Comparison of ENCODE assay signal across 9 mouse cellular contexts in genomic region chr6:98113708-98114107, GRCm38 (mm10).
DNase-seq lines count a peak whose midpoint lies in the region; ATAC-seq and TF ChIP-seq lines count a peak whose summit lies in the region.
"Had no signal": no experiment of that assay in that cellular context is flagged by ENCODE, and none has a peak within 500 bp of the region (broad histone marks: within the 10 kb centered on the region; RNA-seq: fewer than 3 reads in every experiment).

No protein-coding gene starts in this region.

- intact Hi-C loops in left cerebral cortex, adult 2 months (cut with DNase I) = no loop called here

- H3K27ac ChIP-seq in forebrain, embryonic 11.5 days (ENCODE audit: low read depth, low read length) = peak overlapping the region; percentile 5; the same call in 1 of the 2 replicates
- no peak overlapping the region for H3K27ac ChIP-seq in kidney, postnatal 0 days
- H3K27ac ChIP-seq in midbrain, embryonic 12.5 days (replicated peaks) = 0 out of 2 replicates have a peak overlapping the region, but pooled peaks have one; percentile 25
- H3K27ac ChIP-seq in left cerebral cortex, adult 2 months = no peak overlapping the region

- 2% methylated on average over 7 of the region's 7 CpGs for WGBS in forebrain, embryonic 11.5 days
- WGBS in kidney, postnatal 0 days = 16% methylated on average over 7 of the region's 7 CpGs
- WGBS in midbrain, embryonic 12.5 days = 8% methylated on average over 7 of the region's 7 CpGs

- no peak for TF ChIP-seq CTCF in kidney, postnatal 0 days (IDR thresholded peaks at IDR 0.05; ENCODE audit: low read depth)
- no peak for TF ChIP-seq CTCF in left cerebral cortex, adult 2 months (IDR thresholded peaks at IDR 0.05)

- no peak overlapping the region for H3K9ac ChIP-seq in forebrain, embryonic 11.5 days (ENCODE audit: low read length)
- no peak overlapping the region for H3K9ac ChIP-seq in kidney, postnatal 0 days (ENCODE audit: low read depth, low read length)
- no peak overlapping the region for H3K9ac ChIP-seq in midbrain, embryonic 12.5 days (replicated peaks)

- H3K27me3 ChIP-seq in forebrain, embryonic 11.5 days (ENCODE audit: control insufficient read depth, insufficient read depth, low read length) = no peaks in the 10 kb centered on the region
- H3K27me3 ChIP-seq in kidney, postnatal 0 days (ENCODE audit: insufficient read depth, low read length) = no peaks in the 10 kb centered on the region
- no peaks in the 10 kb centered on the region; the same call in 1 of the 2 replicates for H3K27me3 ChIP-seq in midbrain, embryonic 12.5 days

- ATAC-seq in forebrain, embryonic 11.5 days (replicated peaks; ENCODE audit: low FRiP score) = peak; percentile 14; the same call in 1 of the 2 replicates
- no peak for ATAC-seq in kidney, postnatal 0 days (replicated peaks; ENCODE audit: low FRiP score, low read depth)
- 0 out of 2 replicates have a peak, but pooled peaks have one; percentile 53 for ATAC-seq in midbrain, embryonic 12.5 days (ENCODE audit: low FRiP score, low read depth)

- peak; percentile 16 for DNase-seq in adrenal gland, postnatal 14 days
- DNase-seq in adrenal gland, adult 18-20 months (ENCODE audit: low spot score in 2 of 2) = no peak
- peak; percentile 71 for DNase-seq in forebrain, embryonic 11.5 days (ENCODE audit: low spot score)
- DNase-seq in kidney, postnatal 0 days (ENCODE audit: low spot score) = peak; percentile 80
- peak; percentile 66 for DNase-seq in thymus, postnatal 14 days
- no peak for DNase-seq in cerebellum, adult 11-12 months
- no peak for DNase-seq in left cerebral cortex, adult 2 months (ENCODE audit: extremely low spot score in 1 of 2, low spot score in 2 of 2)

- no peaks in the 10 kb centered on the region for H3K36me3 ChIP-seq in forebrain, embryonic 11.5 days (ENCODE audit: control insufficient read depth, insufficient read depth, low read length)
- no peaks in the 10 kb centered on the region for H3K36me3 ChIP-seq in kidney, postnatal 0 days (ENCODE audit: insufficient read depth, low read length)
- H3K36me3 ChIP-seq in midbrain, embryonic 12.5 days = no peaks in the 10 kb centered on the region

- H3K9me3 ChIP-seq in forebrain, embryonic 11.5 days (ENCODE audit: control insufficient read depth, low read length) = no peaks in the 10 kb centered on the region
- no peaks in the 10 kb centered on the region for H3K9me3 ChIP-seq in kidney, postnatal 0 days (replicated peaks; ENCODE audit: low read length)
- no peaks in the 10 kb centered on the region for H3K9me3 ChIP-seq in midbrain, embryonic 12.5 days

- peak overlapping the region; percentile 24; the same call in 1 of the 2 replicates for H3K4me2 ChIP-seq in forebrain, embryonic 11.5 days (ENCODE audit: low read depth, low read length, severe bottlenecking)
- H3K4me2 ChIP-seq in kidney, postnatal 0 days (ENCODE audit: low read length) = peak overlapping the region; percentile 42
- H3K4me2 ChIP-seq in midbrain, embryonic 12.5 days (replicated peaks) = peak overlapping the region; percentile 40

- no peak overlapping the region for H3K4me3 ChIP-seq in forebrain, embryonic 11.5 days (ENCODE audit: low read depth, low read length)
- H3K4me3 ChIP-seq in kidney, postnatal 0 days (replicated peaks; ENCODE audit: low read depth, low read length) = no peak overlapping the region
- H3K4me3 ChIP-seq in midbrain, embryonic 12.5 days = 0 out of 2 replicates have a peak overlapping the region, but pooled peaks have one; percentile 10
- H3K4me3 ChIP-seq in left cerebral cortex, adult 2 months = no peak overlapping the region
- H3K4me3 ChIP-seq: myocyte had no signal

- H3K4me1 ChIP-seq in forebrain, embryonic 11.5 days (replicated peaks; ENCODE audit: control insufficient read depth, insufficient read depth, low read length) = peaks cover 16% of the 10 kb centered on the region
- no peaks in the 10 kb centered on the region; the same call in 1 of the 2 replicates for H3K4me1 ChIP-seq in kidney, postnatal 0 days (replicated peaks; ENCODE audit: insufficient read depth, low read length)
- H3K4me1 ChIP-seq in midbrain, embryonic 12.5 days = peaks cover 39% of the 10 kb centered on the region

Comparison
In these comparisons a context has a peak if more than half of its experiments do, and no peak if none do; other contexts are left out.
1. DNase-seq: peak in adrenal gland, postnatal 14 days (single experiment), forebrain, embryonic 11.5 days (single experiment), kidney, postnatal 0 days (single experiment) and thymus, postnatal 14 days (single experiment); none in adrenal gland, adult 18-20 months (0 of 2), cerebellum, adult 11-12 months (single experiment) and left cerebral cortex, adult 2 months (0 of 2).
2. H3K27ac ChIP-seq: peak in forebrain, embryonic 11.5 days (single experiment) and midbrain, embryonic 12.5 days (single experiment); none in kidney, postnatal 0 days (single experiment) and left cerebral cortex, adult 2 months (single experiment).
3. Peak in every context shown above with its lines, with median percentiles within 50 percentile points of each other: H3K4me2 ChIP-seq.